Mouse (Mus musculus): ENCODE results near the gene Lin37. TPM values are rescaled to one million over a fixed set of nuclear protein-coding genes. Genes with fewer than 3 reads are reported as not detected.
A peak's percentile ranks its signal among the peaks of the same experiment; 100 is the strongest.

Lin37 gene
- total RNA-seq, 2 experiments from 2014 or later, result 8.4 to 9.1 TPM

GRCm38 (mm10) chr7:30557901-30558514, 1.6 kb downstream of the Lin37 start:
- intact Hi-C loops (cut with DNase I; ENCODE audit: low total_unique reads), result no loop called here
- DNase-seq, result no peak

GRCm38 (mm10) chr7:30556894-30557536, 2.6 kb downstream of the Lin37 start:
- intact Hi-C loops (cut with DNase I; ENCODE audit: low total_unique reads), result no loop called here

DNA sequence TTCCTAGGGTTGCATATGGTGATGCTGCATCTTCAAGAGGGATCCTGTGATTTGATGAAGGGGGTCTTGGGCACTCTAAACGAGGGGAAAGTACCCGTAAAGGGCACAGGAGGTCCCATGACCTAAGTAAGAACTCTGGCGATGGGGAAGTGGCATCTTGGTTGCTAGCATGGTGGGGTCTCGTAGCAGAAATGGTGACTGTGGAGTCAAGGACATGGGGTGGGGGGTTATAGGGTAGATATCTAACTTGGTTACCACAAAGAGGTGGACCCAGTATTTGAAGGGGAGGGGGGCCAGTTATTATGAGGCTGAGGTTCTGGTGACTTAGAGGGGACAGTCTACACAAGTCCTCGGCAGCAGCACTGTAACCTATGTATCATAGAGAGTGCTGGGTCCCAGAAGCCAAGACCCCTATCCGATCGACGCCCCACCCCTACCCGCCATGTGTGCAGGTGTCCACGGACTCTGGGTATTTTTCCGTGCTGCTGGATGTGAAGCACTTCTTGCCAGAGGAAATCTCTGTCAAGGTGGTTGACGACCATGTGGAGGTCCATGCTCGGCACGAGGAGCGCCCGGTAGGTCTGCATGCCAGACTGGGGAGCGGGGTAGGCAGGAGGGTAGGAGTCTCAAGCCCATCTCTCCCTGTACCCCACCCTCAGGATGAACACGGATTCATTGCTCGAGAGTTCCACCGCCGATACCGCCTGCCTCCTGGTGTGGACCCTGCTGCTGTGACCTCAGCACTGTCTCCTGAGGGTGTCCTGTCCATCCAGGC, 5.6 kb downstream of the Lin37 start:
- no peak for DNase-seq
- intact Hi-C loops (cut with DNase I; ENCODE audit: low total_unique reads), result no loop called here

More at GRCm38 (mm10) chr7:30556894-30557536, 2.6 kb downstream of the Lin37 start:
- DNase-seq, result no peak

- DNase-seq, result peak; percentile 67
- intact Hi-C loops (cut with DNase I; ENCODE audit: low total_unique reads), result no loop called here
Measured at GRCm38 (mm10) chr7:30553021-30553589, 6.5 kb downstream of the Lin37 start.

GRCm38 (mm10) chr7:30552102-30553020, 7.3 kb downstream of the Lin37 start, which contains the start of the genes Hspb6 and Proser3:
Hspb6 (plus strand) TSS chr7:30552178.
Proser3 (minus strand) TSS chr7:30552299.
- peak; percentile 97 for DNase-seq
- intact Hi-C loops (cut with DNase I; ENCODE audit: low total_unique reads), result no loop called here

DNA sequence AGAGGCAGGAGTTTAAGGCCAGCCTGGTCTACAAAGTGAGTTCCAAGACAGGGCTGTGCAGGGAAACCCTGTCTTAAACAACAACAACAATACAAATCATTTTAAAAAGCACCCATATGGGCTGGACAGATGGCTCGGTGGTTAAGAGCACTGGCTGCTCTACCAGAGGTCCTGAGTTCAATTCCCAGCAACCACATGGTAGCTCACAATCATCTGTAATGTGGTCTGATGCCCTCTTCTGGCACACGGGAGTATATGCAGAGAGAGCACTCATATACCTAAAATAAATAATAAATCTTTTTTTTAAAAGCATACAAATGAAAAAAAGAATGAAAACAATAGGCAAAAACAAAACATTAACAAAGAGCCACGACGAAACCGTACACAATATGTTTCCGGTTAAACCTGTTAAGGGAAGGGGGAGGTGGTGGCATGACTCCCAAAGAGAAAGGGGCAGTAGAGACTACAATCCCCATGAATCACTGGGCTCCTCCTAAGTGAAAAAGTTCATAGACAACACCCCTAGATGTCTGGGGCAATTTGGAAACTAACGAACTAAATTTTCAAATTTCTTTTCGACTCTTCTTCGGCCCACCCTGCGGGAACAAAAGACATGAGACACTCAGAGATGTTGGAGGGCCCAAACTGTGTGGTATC, 8.1 kb downstream of the Lin37 start:
- intact Hi-C loops (cut with DNase I; ENCODE audit: low total_unique reads), result no loop called here
- peak; percentile 30 for DNase-seq

- intact Hi-C loops (cut with DNase I; ENCODE audit: low total_unique reads), result no loop called here
- no peak for DNase-seq
Measured at GRCm38 (mm10) chr7:30550603-30551002, 9.0 kb downstream of the Lin37 start.

DNA sequence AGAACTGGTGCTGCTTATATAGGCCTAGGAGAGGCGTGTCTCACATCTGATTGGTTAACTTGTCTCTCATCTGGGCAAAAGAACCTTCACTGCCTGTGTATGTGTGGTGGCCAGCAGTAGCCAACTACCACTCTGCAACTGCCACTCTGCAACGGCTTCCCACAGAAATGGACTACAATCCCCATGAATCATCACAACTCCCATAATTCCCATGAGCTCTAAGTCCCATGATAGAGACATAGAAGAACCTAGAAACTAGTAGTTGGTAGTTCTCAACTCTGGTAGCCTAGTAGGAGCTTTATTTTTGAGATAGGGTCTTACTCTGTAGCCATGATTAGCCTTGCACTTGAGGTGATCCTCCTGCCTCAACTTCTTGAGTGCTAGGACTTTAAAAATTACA, 9.8 kb downstream of the Lin37 start:
- intact Hi-C loops (cut with DNase I; ENCODE audit: low total_unique reads), result no loop called here
- no peak for DNase-seq

DNA sequence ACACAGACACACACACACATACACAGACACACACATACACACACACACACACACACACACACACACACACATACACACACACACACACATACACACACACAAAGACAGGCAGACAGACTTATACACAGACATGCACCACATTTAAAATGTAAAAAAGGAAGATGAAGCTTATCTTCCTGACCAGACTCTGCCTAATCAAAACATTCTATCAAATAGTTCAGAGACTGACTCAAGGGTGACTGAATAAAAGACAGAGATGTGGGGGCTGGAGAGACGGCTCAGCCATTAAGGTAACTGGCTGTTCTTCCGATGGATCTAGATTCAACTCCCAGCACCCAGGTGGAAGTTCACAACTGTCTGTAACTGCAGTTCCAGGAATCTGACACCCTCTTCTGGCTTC, 15.3 kb downstream of the Lin37 start:
- no peak for DNase-seq
- intact Hi-C loops (cut with DNase I; ENCODE audit: low total_unique reads), result no loop called here

GRCm38 (mm10) chr7:30540572-30540971, 19.1 kb downstream of the Lin37 start:
- DNase-seq, result no peak
- intact Hi-C loops (cut with DNase I; ENCODE audit: low total_unique reads), result no loop called here

DNA sequence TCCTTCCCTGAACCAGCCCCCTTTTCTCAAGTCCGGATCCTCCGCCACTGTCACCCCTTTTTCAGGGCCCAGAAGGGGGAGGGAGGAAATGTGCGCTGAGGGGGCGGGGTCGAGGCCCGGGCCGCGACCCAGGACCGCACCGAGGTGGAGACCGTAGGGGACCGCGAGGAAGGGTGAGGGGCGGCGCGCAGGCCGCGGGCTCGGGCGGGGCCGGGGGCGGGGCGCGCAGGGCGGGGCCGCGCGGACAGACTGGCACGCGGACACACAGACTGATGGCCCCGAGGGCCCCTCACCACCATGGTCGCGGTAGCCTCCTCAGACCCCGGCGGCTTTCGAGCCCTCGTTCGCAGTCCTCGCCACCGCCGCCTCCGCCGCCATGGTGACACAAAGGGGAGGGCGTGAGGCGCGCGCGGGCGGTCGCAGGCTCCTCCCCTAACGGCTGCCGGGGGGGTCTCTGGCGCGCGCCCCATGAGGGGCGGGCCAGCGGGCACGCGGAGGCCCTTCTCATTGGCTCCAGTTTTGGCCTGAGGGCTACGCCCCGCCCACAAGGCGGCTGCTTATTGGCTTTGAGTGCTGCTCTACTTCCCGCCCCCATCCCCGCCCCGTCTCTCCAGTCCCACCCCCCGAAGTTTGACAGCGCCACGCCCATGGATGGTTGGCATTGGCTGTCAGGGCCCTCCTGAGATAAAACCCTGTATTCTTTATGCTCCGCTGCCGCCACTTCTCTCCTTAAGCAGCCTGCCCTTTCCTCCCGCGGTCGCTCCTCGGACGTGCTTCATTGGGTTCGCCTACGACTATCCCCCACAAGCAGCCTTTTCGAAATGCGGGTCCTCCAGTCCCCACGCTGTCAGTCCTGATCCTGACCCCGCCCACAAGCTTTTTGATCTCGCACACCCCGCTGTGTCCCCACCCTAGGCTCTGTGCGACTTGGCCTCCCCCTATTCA, 24.7 kb downstream of the Lin37 start, which contains the start of gene Arhgap33:
TSS of gene Arhgap33 (minus strand) at position 428 of the 945 bp plus-strand sequence.
- intact Hi-C loops (cut with DNase I; ENCODE audit: low total_unique reads), result no loop called here
- DNase-seq, result peak; percentile 95

- no peak for DNase-seq
- intact Hi-C loops (cut with DNase I; ENCODE audit: low total_unique reads), result no loop called here
Measured at GRCm38 (mm10) chr7:30533941-30534632, 25.6 kb downstream of the Lin37 start.

DNA sequence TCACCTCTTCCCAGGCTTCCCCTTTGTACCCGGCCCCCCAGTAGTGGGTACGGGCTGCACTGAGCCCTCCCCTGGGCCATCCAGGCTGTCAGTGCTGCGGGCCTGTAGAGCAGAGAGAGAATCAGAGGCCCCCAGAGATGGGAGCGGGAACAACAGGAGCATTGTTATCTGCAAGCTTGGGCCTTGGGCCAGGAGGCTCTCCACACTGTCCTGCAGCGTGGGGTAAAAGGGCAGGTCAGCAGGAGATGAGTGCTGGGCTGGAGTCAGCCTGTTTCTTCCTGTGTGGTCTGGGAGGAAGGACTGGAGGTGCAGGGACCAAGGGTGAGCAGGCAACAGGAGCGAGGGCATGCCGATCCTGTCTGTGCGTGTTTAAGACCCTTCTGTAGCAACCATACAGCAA, 26.7 kb downstream of the Lin37 start:
- peak; percentile 35 for DNase-seq
- intact Hi-C loops (cut with DNase I; ENCODE audit: low total_unique reads), result no loop called here

DNA sequence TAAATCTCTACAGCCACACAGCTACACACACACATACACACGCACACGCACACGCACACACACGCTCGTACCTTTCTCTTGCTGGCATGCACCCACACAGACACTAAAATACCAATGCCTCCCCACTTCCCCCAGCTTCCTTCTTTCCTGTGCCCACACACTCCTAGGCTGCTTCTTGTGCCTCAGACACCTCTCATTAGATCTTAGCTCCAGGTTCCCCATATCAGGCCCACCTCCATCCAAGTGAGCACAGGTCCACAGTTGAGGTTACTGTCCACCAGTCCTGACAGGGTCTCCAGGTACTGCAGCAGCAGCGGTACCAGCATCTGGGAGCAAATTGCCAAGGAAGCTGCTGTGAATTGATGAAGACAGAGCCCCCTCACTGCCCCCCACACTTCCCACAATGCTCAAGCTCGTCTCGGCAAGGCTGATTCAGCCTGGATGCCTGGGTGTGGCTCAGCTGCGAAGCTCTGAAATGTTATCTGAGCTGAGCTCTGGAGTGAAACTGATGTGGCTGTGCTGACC, 28.3 kb downstream of the Lin37 start:
- no peak for DNase-seq
- intact Hi-C loops (cut with DNase I; ENCODE audit: low total_unique reads), result no loop called here

- intact Hi-C loops (cut with DNase I; ENCODE audit: low total_unique reads), result no loop called here
- DNase-seq, result no peak
Measured at GRCm38 (mm10) chr7:30526981-30527380, 32.7 kb downstream of the Lin37 start.

DNA sequence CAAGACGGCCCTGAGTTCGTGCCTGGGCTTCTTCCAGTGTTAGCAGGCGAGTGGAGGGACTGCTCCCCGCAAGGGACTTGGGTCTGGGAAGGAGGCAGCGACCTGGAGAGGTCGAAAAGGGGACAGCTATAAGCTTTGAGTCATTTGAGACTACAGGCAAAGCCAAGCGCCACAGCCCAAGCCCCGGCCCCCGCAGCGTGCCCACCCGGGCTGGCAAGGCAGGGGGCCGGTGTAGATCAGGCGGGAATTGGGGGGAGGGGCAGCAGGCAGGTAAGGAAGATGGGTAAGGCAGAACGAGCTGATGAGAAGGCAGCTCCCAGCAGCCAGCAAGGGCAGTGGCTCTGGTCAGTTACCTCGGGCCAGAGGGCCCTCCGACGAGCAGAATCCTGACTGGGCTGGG, 33.2 kb downstream of the Lin37 start:
- intact Hi-C loops (cut with DNase I; ENCODE audit: low total_unique reads), result no loop called here
- DNase-seq, result no peak

DNA sequence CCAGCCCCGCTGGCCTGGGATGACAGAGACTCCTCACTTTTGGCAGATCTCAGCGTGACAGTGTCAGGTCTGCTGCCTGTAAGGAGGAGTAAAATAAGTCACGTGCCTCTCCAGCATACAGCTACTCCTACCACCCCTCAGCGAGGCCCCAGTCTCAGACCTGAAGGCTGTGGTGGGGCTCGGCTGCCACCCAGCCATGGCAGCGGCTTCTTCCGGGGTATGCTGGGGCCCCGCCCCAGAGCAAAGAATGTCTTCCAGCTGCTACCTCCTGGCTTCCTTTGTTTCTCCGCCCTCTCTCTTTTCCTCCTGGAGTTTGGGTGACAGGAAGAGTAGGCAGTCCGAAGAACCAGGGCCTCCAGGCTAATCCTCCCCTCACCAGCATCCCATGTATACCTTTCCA, 33.7 kb downstream of the Lin37 start:
- no peak for DNase-seq
- intact Hi-C loops (cut with DNase I; ENCODE audit: low total_unique reads), result no loop called here
